Mouse (Mus musculus) large intestine, adult 2 months (tissue): ENCODE data around the gene Farp2. TPM values are rescaled to one million over a fixed set of nuclear protein-coding genes. Genes with fewer than 3 reads are reported as not detected.

ENCODE experiments used
- polyA plus RNA-seq: library from polyadenylated mRNA; depleted of rRNA; stranded (reverse); fragments of >200 nt; gene quantifications from 2 replicates; pipeline ENCODE4 v1.2.3, GENCODE M21; 2012; rRNA removed

Farp2 gene
- polyA plus RNA-seq, 1 experiment, result 12.0 TPM

Other genes with a start within 250 kb of the Farp2 start
- gene Mterf4, start 206.2 kb upstream of the Farp2 start, polyA plus RNA-seq, result 7.9 and 8.7 TPM in 2 replicates
- gene Ppp1r7, start 169.2 kb upstream of the Farp2 start, polyA plus RNA-seq, result 3.6 and 4.7 TPM in 2 replicates
- 2.5 and 4.1 TPM in 2 replicates for gene Pask, start 168.6 kb upstream of the Farp2 start, polyA plus RNA-seq
- 20.0 and 35.3 TPM in 2 replicates for gene Ano7, start 138.1 kb upstream of the Farp2 start, polyA plus RNA-seq
- 75.7 and 111 TPM in 2 replicates for gene Hdlbp, start 33.3 kb upstream of the Farp2 start, polyA plus RNA-seq
- gene Stk25, start 146.6 kb downstream of the Farp2 start, polyA plus RNA-seq, result 262 and 267 TPM in 2 replicates
- 23.9 and 25.5 TPM in 2 replicates for gene Bok, start 173.6 kb downstream of the Farp2 start, polyA plus RNA-seq
- 43.7 and 52.2 TPM in 2 replicates for gene Atg4b, start 239.4 kb downstream of the Farp2 start, polyA plus RNA-seq
- 113 and 122 TPM in 2 replicates for gene Thap4, start 242.8 kb downstream of the Farp2 start, polyA plus RNA-seq